Mouse (Mus musculus) stomach, embryonic 14.5 days (tissue): Measurements from ENCODE around the gene Hk1. TPM values are rescaled to one million over a fixed set of nuclear protein-coding genes. Genes with fewer than 3 reads are reported as not detected.
"Not testable (repeated sequence)": the region's sequence is repeated elsewhere in the genome, so short reads cannot be mapped to it uniquely, and the experiment has no call there.

Experiments used
- ATAC-seq: fragments of 200-750 bp; cut with Nextera tagmentation; 2 replicates; pipeline ENCODE4 v1.8.0; 2017; ENCODE audit warnings: low read depth, moderate TSS enrichment; ENCODE audit not compliant: insufficient number of reproducible peaks, insufficient read depth, low FRiP score
- H3K27ac ChIP-seq: fragments of 300-500 bp; sonication (generic); 2 replicates; pipeline ENCODE4 v1.5.1; 2014; ENCODE audit warnings: mild to moderate bottlenecking, low read length, moderate library complexity, mixed read lengths
- H3K27me3 ChIP-seq: fragments of 300-500 bp; sonication (generic); 2 replicates; pipeline ENCODE4 v1.6.1; 2014; ENCODE audit warnings: low read length, control low read depth, mixed read lengths; ENCODE audit not compliant: control insufficient read depth, insufficient read depth
- H3K36me3 ChIP-seq: fragments of 300-500 bp; sonication (generic); 2 replicates; pipeline ENCODE4 v1.6.1; 2014; ENCODE audit warnings: mild to moderate bottlenecking, control low read depth, low read length, moderate library complexity, mixed read lengths; ENCODE audit not compliant: control insufficient read depth, insufficient read depth
- H3K4me1 ChIP-seq: fragments of 300-500 bp; sonication (generic); 2 replicates; pipeline ENCODE4 v1.6.1; 2014; ENCODE audit warnings: low read length, control low read depth, mixed read lengths; ENCODE audit not compliant: control insufficient read depth, insufficient read depth
- H3K4me2 ChIP-seq: fragments of 300-500 bp; sonication (generic); replicated peaks from 2 replicates; pipeline ENCODE4 v1.6.1; 2014; ENCODE audit warnings: low read depth, low read length, control low read depth
- H3K4me3 ChIP-seq: fragments of 300-500 bp; sonication (generic); 2 replicates; pipeline ENCODE4 v1.5.1; 2014; ENCODE audit warnings: low read depth, low read length, control low read depth
- H3K9ac ChIP-seq: fragments of 300-500 bp; sonication (generic); replicated peaks from 2 replicates; pipeline ENCODE4 v1.6.1; 2014; ENCODE audit warnings: low read depth, mild to moderate bottlenecking, control low read depth, low read length, moderate library complexity, mixed read lengths
- H3K9me3 ChIP-seq: fragments of 300-500 bp; sonication (generic); 2 replicates; pipeline ENCODE4 v1.6.1; 2016; ENCODE audit warnings: low read depth, low read length, control low read depth; ENCODE audit not compliant: control insufficient read depth
- WGBS: fragments of 180-500 bp; shearing (Covaris S2); extraction: QIAGEN DNeasy Blood & Tissue Kit; methylation state at CpG from one replicate; pipeline ENCODE4 v1.1.7; 2014; 5-methylcytosine and 5-hydroxymethylcytosine counted together
- polyA plus RNA-seq: library from polyadenylated mRNA; unstranded; fragments of >200 nt; fragmentation: Nextera tagmentation; extraction: Ambion mirVana; gene quantifications from 2 replicates; pipeline ENCODE4 v1.2.1, GENCODE M21; 2014

Hk1 gene
- polyA plus RNA-seq, 1 experiment from 2014 or later, result 19.4 TPM

DNA sequence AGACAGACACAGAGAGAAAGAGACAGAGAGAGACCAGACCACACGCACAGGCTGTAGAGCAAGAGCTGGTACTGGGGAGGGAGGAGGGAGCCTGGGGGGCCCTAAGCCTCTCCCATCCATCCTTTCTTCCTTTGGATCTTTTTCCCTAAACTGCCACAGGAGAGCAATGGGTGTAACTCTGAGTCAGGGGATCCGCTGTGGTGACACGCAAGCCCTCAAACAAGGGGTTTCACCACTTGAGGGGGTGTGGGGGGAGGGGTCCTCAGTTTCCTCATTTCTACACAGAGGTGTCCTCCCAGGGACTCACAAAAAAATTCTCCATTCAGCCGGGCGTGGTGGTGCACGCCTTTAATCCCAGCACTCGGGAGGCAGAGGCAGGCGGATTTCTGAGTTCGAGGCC, 48.4 kb downstream of the Hk1 start:
- H3K4me2 ChIP-seq, result no peak overlapping the region
- H3K27ac ChIP-seq, result no peak overlapping the region
- no peaks in the 10 kb centered on the region for H3K9me3 ChIP-seq
- ATAC-seq, result no peak
- no peak overlapping the region for H3K4me3 ChIP-seq
- 95% methylated on average over 9 of the region's 9 CpGs for WGBS
- no peak overlapping the region for H3K9ac ChIP-seq
- H3K27me3 ChIP-seq, result no peaks in the 10 kb centered on the region
- no peaks in the 10 kb centered on the region for H3K36me3 ChIP-seq
- H3K4me1 ChIP-seq, result no peaks in the 10 kb centered on the region

GRCm38 (mm10) chr10:62329846-62330245, 49.9 kb downstream of the Hk1 start:
- Histone ChIP-seq H3K36me3 (no peaks in the 10 kb centered on the region), H3K27ac (no peak overlapping the region), H3K9me3 (no peaks in the 10 kb centered on the region), H3K4me2 (no peak overlapping the region), H3K27me3 (no peaks in the 10 kb centered on the region), H3K4me1 (no peaks in the 10 kb centered on the region), H3K4me3 (no peak overlapping the region), H3K9ac (no peak overlapping the region)
- WGBS, result 65% methylated on average over 7 of the region's 7 CpGs
- no peak for ATAC-seq

DNA sequence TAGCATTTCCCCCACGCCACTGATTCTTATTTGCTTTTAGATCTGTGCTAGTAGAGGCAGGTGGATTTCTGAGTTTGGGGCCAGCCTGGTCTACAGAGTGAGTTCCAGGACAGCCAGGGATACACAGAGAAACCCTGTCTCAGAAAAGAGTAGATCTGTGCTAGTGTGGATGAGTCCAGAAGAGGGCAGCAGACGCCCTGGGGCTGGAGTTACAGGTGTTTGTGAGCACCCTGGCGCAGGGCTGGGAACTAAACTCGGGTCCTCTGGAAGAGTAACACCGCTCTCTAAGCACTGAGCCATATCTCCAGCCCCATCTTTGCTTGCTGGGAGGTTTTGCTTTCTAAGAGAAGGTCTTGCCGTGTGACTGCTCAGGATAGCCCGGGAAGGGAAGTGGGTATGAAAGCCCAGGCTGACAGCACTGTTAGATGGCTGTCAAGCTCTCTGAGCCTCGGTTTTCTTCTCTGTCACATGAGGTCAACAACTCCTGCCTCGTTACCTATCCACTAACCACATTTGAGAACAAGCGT, 50.8 kb downstream of the Hk1 start:
- Histone ChIP-seq H3K4me1 (no peaks in the 10 kb centered on the region), H3K9me3 (no peaks in the 10 kb centered on the region), H3K27me3 (no peaks in the 10 kb centered on the region), H3K27ac (no peak overlapping the region), H3K9ac (no peak overlapping the region), H3K4me2 (no peak overlapping the region), H3K4me3 (no peak overlapping the region), H3K36me3 (no peaks in the 10 kb centered on the region)
- WGBS, result 86% methylated on average over 10 of the region's 10 CpGs
- ATAC-seq, result no peak

- 61% methylated on average over 23 of the region's 23 CpGs for WGBS
- H3K36me3 ChIP-seq, result no peaks in the 10 kb centered on the region
- no peak overlapping the region for H3K4me2 ChIP-seq
- no peaks in the 10 kb centered on the region for H3K27me3 ChIP-seq
- H3K9ac ChIP-seq, result no peak overlapping the region
- H3K4me3 ChIP-seq, result no peak overlapping the region
- H3K27ac ChIP-seq, result no peak overlapping the region
- H3K9me3 ChIP-seq, result no peaks in the 10 kb centered on the region
- no peaks in the 10 kb centered on the region for H3K4me1 ChIP-seq
- peak; percentile 71; the same call in 1 of the 2 replicates for ATAC-seq
Observed at GRCm38 (mm10) chr10:62327572-62328317, 52.0 kb downstream of the Hk1 start.

- H3K27me3 ChIP-seq, result no peaks in the 10 kb centered on the region
- H3K36me3 ChIP-seq, result no peaks in the 10 kb centered on the region
- H3K4me1 ChIP-seq, result no peaks in the 10 kb centered on the region
- no peak overlapping the region for H3K4me3 ChIP-seq
- no peak for ATAC-seq
- H3K4me2 ChIP-seq, result no peak overlapping the region
- 80% methylated on average over 8 of the region's 8 CpGs for WGBS
- no peak overlapping the region for H3K27ac ChIP-seq
- no peaks in the 10 kb centered on the region for H3K9me3 ChIP-seq
- H3K9ac ChIP-seq, result no peak overlapping the region
Observed at GRCm38 (mm10) chr10:62326818-62327571, 52.7 kb downstream of the Hk1 start.

- Histone ChIP-seq H3K36me3 (no peaks in the 10 kb centered on the region), H3K4me1 (no peaks in the 10 kb centered on the region), H3K4me2 (no peak overlapping the region), H3K4me3 (no peak overlapping the region), H3K9ac (no peak overlapping the region), H3K27ac (no peak overlapping the region), H3K27me3 (no peaks in the 10 kb centered on the region), H3K9me3 (no peaks in the 10 kb centered on the region)
- no peak for ATAC-seq
- 93% methylated on average over 8 of the region's 8 CpGs for WGBS
Observed at GRCm38 (mm10) chr10:62326002-62326401, 53.7 kb downstream of the Hk1 start.

DNA sequence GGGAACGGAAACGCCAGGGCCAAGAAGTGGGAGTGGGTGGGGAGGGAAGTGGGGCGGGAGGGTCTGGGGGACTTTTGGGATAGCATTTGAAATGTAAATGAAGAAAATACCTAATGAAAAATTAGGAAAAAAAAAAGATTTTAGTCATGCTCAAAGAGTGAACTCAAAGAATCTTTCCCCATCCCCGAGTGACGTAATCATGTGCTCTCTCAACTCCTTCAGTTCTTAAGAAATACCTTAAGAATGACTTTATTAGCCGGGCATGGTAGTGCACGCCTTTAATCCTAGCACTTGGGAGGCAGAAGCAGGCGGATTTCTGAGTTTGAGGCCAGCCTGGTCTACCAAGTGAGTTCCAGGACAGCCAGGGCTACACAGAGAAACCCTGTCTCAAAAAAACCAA, 56.9 kb downstream of the Hk1 start:
- H3K36me3 ChIP-seq, H3K4me2 ChIP-seq, H3K4me3 ChIP-seq, ATAC-seq, H3K9ac ChIP-seq, H3K4me1 ChIP-seq, H3K27me3 ChIP-seq, H3K27ac ChIP-seq, H3K9me3 ChIP-seq: not testable (repeated sequence)
- WGBS, result 91% methylated on average over 8 of the region's 8 CpGs

GRCm38 (mm10) chr10:62321457-62321856, 58.3 kb downstream of the Hk1 start:
- Histone ChIP-seq H3K36me3 (no peaks in the 10 kb centered on the region), H3K4me1 (no peaks in the 10 kb centered on the region), H3K27ac (no peak overlapping the region), H3K4me2 (no peak overlapping the region), H3K27me3 (no peaks in the 10 kb centered on the region), H3K9me3 (no peaks in the 10 kb centered on the region), H3K9ac (no peak overlapping the region), H3K4me3 (no peak overlapping the region)
- WGBS, result 72% methylated on average over 9 of the region's 9 CpGs
- no peak for ATAC-seq
